Mouse (Mus musculus) C2C12 (cell line): ENCODE results near the gene Shisa7. TPM values are rescaled to one million over a fixed set of nuclear protein-coding genes. Genes with fewer than 3 reads are reported as not detected.

Source experiments
- H3K27me3 ChIP-seq: one replicate; pipeline ENCODE4 v1.6.1; 2011; ENCODE audit not compliant: control insufficient read depth, insufficient read depth, insufficient read length
- H3K36me3 ChIP-seq: one replicate; pipeline ENCODE4 v1.6.1; 2011; ENCODE audit not compliant: control insufficient read depth, insufficient read depth
- H3K4me3 ChIP-seq: one replicate; pipeline ENCODE4 v1.5.1; 2011; ENCODE audit warnings: mild to moderate bottlenecking, control low read depth; ENCODE audit not compliant: poor library complexity, insufficient read depth, severe bottlenecking
- H3K79me2 ChIP-seq: one replicate; pipeline ENCODE4 v1.6.1; 2011; ENCODE audit not compliant: control insufficient read depth, insufficient read depth
- H3K79me3 ChIP-seq: one replicate; pipeline ENCODE4 v1.6.1; 2011; ENCODE audit warnings: low read depth, control low read depth
- H3ac ChIP-seq: one replicate; pipeline ENCODE3; 2011; ENCODE audit warnings: low read depth; ENCODE audit not compliant: control insufficient read depth, insufficient read length
- CEBPB ChIP-seq: IDR thresholded peaks from one replicate; pipeline ENCODE4 v1.6.1; 2011; ENCODE audit warnings: low read depth, mild to moderate bottlenecking, control low read depth, moderate library complexity
- CTCF ChIP-seq: IDR thresholded peaks from one replicate; pipeline ENCODE4 v1.5.1; 2011; ENCODE audit not compliant: control insufficient read depth, insufficient read depth, insufficient read length
- FOSL1 ChIP-seq: IDR thresholded peaks from one replicate; pipeline ENCODE4 v1.8.0; 2011; ENCODE audit warnings: mild to moderate bottlenecking, low read length; ENCODE audit not compliant: poor library complexity, insufficient read depth, severe bottlenecking
- MAX ChIP-seq: IDR thresholded peaks from one replicate; pipeline ENCODE4 v1.6.1; 2011; ENCODE audit warnings: mild to moderate bottlenecking, control low read depth
- MYOD1 ChIP-seq: IDR thresholded peaks from one replicate; pipeline ENCODE4 v1.6.1; 2011; ENCODE audit warnings: low read depth; ENCODE audit not compliant: control insufficient read depth, insufficient read length
- MYOG ChIP-seq: IDR thresholded peaks from one replicate; pipeline ENCODE4 v1.6.1; 2011; ENCODE audit not compliant: control insufficient read depth, insufficient read length; ENCODE audit errors: extremely low read depth
- USF1 ChIP-seq: IDR thresholded peaks from one replicate; pipeline ENCODE4 v1.6.1; 2011; ENCODE audit warnings: low read depth, mild to moderate bottlenecking, control low read depth, moderate library complexity
- polyA plus RNA-seq: library from polyadenylated mRNA; unstranded; fragments of >200 nt; fragmentation: generic; extraction: Trizol; gene quantifications from one replicate; pipeline ENCODE4 v1.2.1, GENCODE M21; 2012; ENCODE audit warnings: missing spikeins

Shisa7 gene
- polyA plus RNA-seq, 1 experiment: not detected

DNA sequence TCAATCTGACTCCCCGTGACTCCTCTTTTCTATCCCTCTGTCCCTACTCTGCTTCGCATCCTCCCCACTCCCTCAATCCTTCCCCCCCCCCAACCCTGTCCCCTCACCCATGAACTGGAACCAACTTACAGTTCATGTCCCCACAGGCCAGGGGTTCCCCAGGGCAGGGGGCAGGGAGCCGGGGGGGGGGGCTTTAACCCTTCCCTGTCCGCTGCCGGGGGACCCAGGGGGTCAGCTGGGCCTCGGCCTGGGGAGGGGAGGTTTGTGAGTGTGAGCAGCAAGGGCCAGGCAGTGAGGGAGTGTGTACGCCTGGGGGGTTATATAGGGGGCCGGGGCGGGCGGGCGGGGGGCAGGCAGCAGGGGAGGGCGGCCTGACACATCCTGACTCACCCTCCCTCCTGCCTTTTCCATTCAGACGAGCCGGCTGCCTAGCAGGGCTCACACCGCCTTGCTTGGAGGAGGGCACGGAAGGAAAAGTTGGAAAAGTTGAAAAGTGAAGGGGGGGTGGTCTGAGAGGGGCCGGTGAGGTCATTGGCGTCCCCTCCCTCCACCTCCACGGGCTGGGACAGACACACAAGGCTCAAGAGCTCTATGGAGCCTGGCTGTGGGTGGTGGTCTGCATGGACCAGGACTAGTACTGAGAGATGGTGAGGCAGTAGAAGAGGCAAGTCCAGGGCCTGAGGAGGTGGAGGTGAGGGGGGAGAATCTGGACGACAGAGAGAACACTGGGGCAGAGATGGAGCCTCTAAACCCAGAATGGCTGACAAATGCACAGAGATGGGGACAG is 66.5 kb downstream of the Shisa7 start:
- H3K79me3 ChIP-seq: no peaks in the 10 kb centered on the region
- no peak for TF ChIP-seq CEBPB
- TF ChIP-seq CTCF: no peak
- no peak for TF ChIP-seq FOSL1
- TF ChIP-seq USF1: no peak
- no peak for TF ChIP-seq MYOG
- TF ChIP-seq MAX: no peak
- no peak for TF ChIP-seq MYOD1
- no peaks in the 10 kb centered on the region for H3K36me3 ChIP-seq
- H3K27me3 ChIP-seq: peaks cover 5% of the 10 kb centered on the region
- H3ac ChIP-seq: no peak overlapping the region
- H3K79me2 ChIP-seq: no peaks in the 10 kb centered on the region
- no peak overlapping the region for H3K4me3 ChIP-seq

DNA sequence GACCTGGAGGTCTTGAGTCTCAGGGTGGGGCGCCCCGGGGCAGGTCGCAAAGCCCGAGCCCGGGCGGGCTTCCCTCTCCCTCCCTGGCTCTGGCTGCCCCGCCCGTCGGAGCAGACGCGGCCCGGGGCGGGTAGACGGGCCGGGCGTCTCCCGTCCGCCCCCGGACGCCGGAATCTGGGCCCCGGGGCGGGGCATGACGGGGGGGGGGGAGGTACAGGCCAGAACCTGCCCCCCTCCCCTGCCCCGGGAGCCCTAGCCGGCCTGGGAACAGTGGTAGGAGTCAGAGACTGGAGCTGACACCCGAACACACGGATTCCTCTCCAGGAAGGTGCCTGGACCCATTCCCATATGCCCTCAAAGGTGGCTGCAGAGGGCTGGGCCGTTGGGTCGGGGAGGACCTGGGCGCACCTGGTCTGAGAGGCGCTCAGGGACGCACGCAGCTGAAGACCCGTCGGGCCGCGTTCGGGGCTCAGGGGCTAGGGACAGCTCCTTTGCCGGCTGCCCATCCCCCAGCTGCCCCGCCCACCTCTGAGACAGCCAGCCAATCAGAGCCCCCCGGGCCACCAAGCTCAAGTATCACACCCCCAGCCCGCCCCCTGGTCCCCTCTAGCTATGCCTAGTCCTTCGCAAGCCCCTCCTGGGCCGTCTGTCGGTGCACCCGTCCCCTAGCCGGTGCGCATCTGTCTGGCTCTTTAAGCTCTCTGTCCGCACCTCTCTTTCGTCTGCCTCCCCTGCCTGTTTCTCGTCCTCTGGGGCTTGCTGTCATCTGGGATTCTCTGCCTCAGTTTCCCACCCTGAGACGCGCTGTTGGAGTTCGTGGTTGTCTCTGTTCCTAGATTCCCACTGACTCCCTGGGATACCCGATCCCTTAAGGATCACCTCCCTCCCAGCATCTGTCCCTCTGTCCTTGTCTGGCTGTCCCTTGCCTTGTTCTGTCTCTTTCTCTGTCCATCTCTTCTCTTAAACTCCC is 67.3 kb downstream of the Shisa7 start:
- Histone ChIP-seq H3K4me3 (peak overlapping the region; percentile 21), H3K27me3 (peaks cover 5% of the 10 kb centered on the region), H3ac (peak overlapping the region; percentile 35), H3K36me3 (no peaks in the 10 kb centered on the region), H3K79me2 (no peaks in the 10 kb centered on the region), H3K79me3 (no peaks in the 10 kb centered on the region)
- TF ChIP-seq MYOG (no peak), MYOD1 (no peak), MAX (no peak), FOSL1 (no peak), CTCF (no peak), USF1 (no peak), CEBPB (no peak)

GRCm38 (mm10) chr7:4776131-4776530 is 68.4 kb downstream of the Shisa7 start:
- Histone ChIP-seq H3K27me3 (peaks cover 5% of the 10 kb centered on the region), H3K79me2 (no peaks in the 10 kb centered on the region), H3K36me3 (no peaks in the 10 kb centered on the region), H3K79me3 (no peaks in the 10 kb centered on the region), H3ac (no peak overlapping the region), H3K4me3 (no peak overlapping the region)
- no peak for TF ChIP-seq MAX
- no peak for TF ChIP-seq MYOG
- no peak for TF ChIP-seq USF1
- no peak for TF ChIP-seq CEBPB
- no peak for TF ChIP-seq FOSL1
- no peak for TF ChIP-seq MYOD1
- TF ChIP-seq CTCF: no peak

Other genes starting within 250 kb of the Shisa7 start
- gene Ptprh, start 240.7 kb downstream of the Shisa7 start, polyA plus RNA-seq: not detected
- 2.8 TPM for gene Tmem86b, start 213.3 kb downstream of the Shisa7 start, polyA plus RNA-seq
- gene Ppp6r1, start 185.7 kb downstream of the Shisa7 start, polyA plus RNA-seq: 56.1 TPM
- 110 TPM for gene Hspbp1, start 159.6 kb downstream of the Shisa7 start, polyA plus RNA-seq
- gene Brsk1, start 154.1 kb downstream of the Shisa7 start, polyA plus RNA-seq: 15.3 TPM
- 0.07 TPM for gene Tmem150b, start 119.4 kb downstream of the Shisa7 start, polyA plus RNA-seq
- 12.7 TPM for gene Kmt5c, start 104.6 kb downstream of the Shisa7 start, polyA plus RNA-seq
- gene Cox6b2, start 91.6 kb downstream of the Shisa7 start, polyA plus RNA-seq: 0.26 TPM
- not detected for gene Fam71e2, start 73.4 kb downstream of the Shisa7 start, polyA plus RNA-seq
- gene Il11, start 61.8 kb downstream of the Shisa7 start, polyA plus RNA-seq: 1.3 TPM
- 0.84 TPM for gene Tmem190, start 61.8 kb downstream of the Shisa7 start, polyA plus RNA-seq
- gene Tmem238, start 55.0 kb downstream of the Shisa7 start, polyA plus RNA-seq: 22.9 TPM
- gene Rpl28, start 51.8 kb downstream of the Shisa7 start, polyA plus RNA-seq: 3,556 TPM
- 599 TPM for gene Ube2s, start 32.1 kb downstream of the Shisa7 start, polyA plus RNA-seq
- gene Isoc2b, start 25.6 kb upstream of the Shisa7 start, polyA plus RNA-seq: 0.32 TPM
- gene Isoc2a, start 32.5 kb upstream of the Shisa7 start, polyA plus RNA-seq: 3.7 TPM
- not detected for gene Gm36210, start 61.8 kb upstream of the Shisa7 start, polyA plus RNA-seq
- gene Zfp628, start 70.5 kb upstream of the Shisa7 start, polyA plus RNA-seq: 9.0 TPM
- 2.7 TPM for gene Nat14, start 77.3 kb upstream of the Shisa7 start, polyA plus RNA-seq
- gene Ssc5d, start 81.1 kb upstream of the Shisa7 start, polyA plus RNA-seq: 3.7 TPM
- gene Sbk2, start 119.7 kb upstream of the Shisa7 start, polyA plus RNA-seq: 0.06 TPM
- 0.02 TPM for gene Sbk3, start 126.5 kb upstream of the Shisa7 start, polyA plus RNA-seq
- gene Zfp579, start 151.5 kb upstream of the Shisa7 start, polyA plus RNA-seq: 10.1 TPM
- 12.9 TPM for gene Zfp524, start 169.7 kb upstream of the Shisa7 start, polyA plus RNA-seq
- gene Fiz1, start 170.0 kb upstream of the Shisa7 start, polyA plus RNA-seq: 30.6 TPM
- not detected for gene Gm44973, start 170.8 kb upstream of the Shisa7 start, polyA plus RNA-seq
- 16.5 TPM for gene Zfp865, start 175.7 kb upstream of the Shisa7 start, polyA plus RNA-seq
- gene Ccdc106, start 175.9 kb upstream of the Shisa7 start, polyA plus RNA-seq: 0.34 TPM
- gene 4632433K11Rik, start 189.4 kb upstream of the Shisa7 start, polyA plus RNA-seq: not detected
- 1.5 TPM for gene Zfp784, start 193.8 kb upstream of the Shisa7 start, polyA plus RNA-seq
- gene Zfp580, start 206.8 kb upstream of the Shisa7 start, polyA plus RNA-seq: 13.7 TPM
- 333 TPM for gene U2af2, start 217.4 kb upstream of the Shisa7 start, polyA plus RNA-seq
- gene Epn1, start 235.5 kb upstream of the Shisa7 start, polyA plus RNA-seq: 102 TPM